Mouse (Mus musculus) liver, postnatal 0 days (tissue): ENCODE measurements around the gene Znrf1. TPM values are rescaled to one million over a fixed set of nuclear protein-coding genes. Genes with fewer than 3 reads are reported as not detected.

Source experiments
- ATAC-seq: fragments of 200-750 bp; cut with Nextera tagmentation; 2 replicates; pipeline ENCODE4 v1.8.0; 2017; ENCODE audit warnings: mild to moderate bottlenecking, moderate library complexity
- DNase-seq: peaks from one replicate; pipeline ENCODE4 v3.0.0-alpha.2; 2016
- H3K27ac ChIP-seq: fragments of 300-500 bp; sonication (generic); 2 replicates; pipeline ENCODE4 v1.5.1; 2014; ENCODE audit warnings: antibody characterized with exemption, moderate library complexity, mild to moderate bottlenecking, low read depth
- H3K27me3 ChIP-seq: fragments of 300-500 bp; sonication (generic); 2 replicates; pipeline ENCODE4 v1.6.1; 2014; ENCODE audit warnings: low read length, control low read depth, mixed read lengths; ENCODE audit not compliant: insufficient read depth
- H3K36me3 ChIP-seq: fragments of 300-500 bp; sonication (generic); replicated peaks from 2 replicates; pipeline ENCODE4 v1.6.1; 2014; ENCODE audit warnings: mild to moderate bottlenecking, control low read depth, low read length, moderate library complexity, mixed read lengths; ENCODE audit not compliant: insufficient read depth
- H3K4me1 ChIP-seq: fragments of 300-500 bp; sonication (generic); 2 replicates; pipeline ENCODE4 v1.6.1; 2014; ENCODE audit warnings: antibody characterized with exemption, mild to moderate bottlenecking, control low read depth; ENCODE audit not compliant: insufficient read depth
- H3K4me2 ChIP-seq: fragments of 300-500 bp; sonication (generic); 2 replicates; pipeline ENCODE4 v1.6.1; 2014; ENCODE audit warnings: low read depth, mild to moderate bottlenecking, low read length, moderate library complexity, mixed read lengths
- H3K4me3 ChIP-seq: fragments of 300-500 bp; sonication (generic); 2 replicates; pipeline ENCODE4 v1.5.1; 2014; ENCODE audit warnings: low read depth, low read length
- H3K9ac ChIP-seq: fragments of 300-500 bp; sonication (generic); replicated peaks from 2 replicates; pipeline ENCODE4 v1.6.1; 2014; ENCODE audit warnings: mild to moderate bottlenecking, moderate library complexity
- H3K9me3 ChIP-seq: fragments of 300-500 bp; sonication (generic); 2 replicates; pipeline ENCODE4 v1.6.1; 2016; ENCODE audit warnings: mild to moderate bottlenecking, control low read depth, low read length, mixed read lengths
- CTCF ChIP-seq: sonication (generic); IDR thresholded peaks from 2 replicates; pipeline ENCODE4 v1.5.1; 2016; ENCODE audit warnings: antibody characterized with exemption, low read depth
- EP300 ChIP-seq: IDR thresholded peaks from 2 replicates; pipeline ENCODE4 v1.6.1; 2016; ENCODE audit warnings: antibody characterized with exemption, low read depth, mild to moderate bottlenecking
- WGBS: fragments of 180-500 bp; shearing (Covaris S2); extraction: QIAGEN DNeasy Blood & Tissue Kit; methylation state at CpG from one replicate; pipeline ENCODE4 v1.1.7; 2014; ENCODE audit not compliant: insufficient replicate concordance; 5-methylcytosine and 5-hydroxymethylcytosine counted together
- polyA plus RNA-seq: library from polyadenylated mRNA; unstranded; fragments of >200 nt; fragmentation: Nextera tagmentation; extraction: Ambion mirVana; gene quantifications from 2 replicates; pipeline ENCODE4 v1.2.1, GENCODE M21; 2015

The Znrf1 gene
- polyA plus RNA-seq, 1 experiment from 2014 or later: 6.3 TPM

- no peak overlapping the region for H3K9ac ChIP-seq
- H3K4me1 ChIP-seq: peaks cover 6% of the 10 kb centered on the region; the same call in 1 of the 2 replicates
- ATAC-seq: no peak
- peaks cover 4% of the 10 kb centered on the region for H3K36me3 ChIP-seq
- 42% methylated on average over 1 of the region's 1 CpGs for WGBS
- no peak overlapping the region for H3K4me2 ChIP-seq
- H3K27me3 ChIP-seq: no peaks in the 10 kb centered on the region
- no peak for DNase-seq
- no peaks in the 10 kb centered on the region for H3K9me3 ChIP-seq
- H3K4me3 ChIP-seq: no peak overlapping the region
- TF ChIP-seq EP300: no peak
- no peak for TF ChIP-seq CTCF
- no peak overlapping the region for H3K27ac ChIP-seq
These were observed 84.0 kb downstream of the Znrf1 start for GRCm38 (mm10) chr8:111619936-111620335.

DNA sequence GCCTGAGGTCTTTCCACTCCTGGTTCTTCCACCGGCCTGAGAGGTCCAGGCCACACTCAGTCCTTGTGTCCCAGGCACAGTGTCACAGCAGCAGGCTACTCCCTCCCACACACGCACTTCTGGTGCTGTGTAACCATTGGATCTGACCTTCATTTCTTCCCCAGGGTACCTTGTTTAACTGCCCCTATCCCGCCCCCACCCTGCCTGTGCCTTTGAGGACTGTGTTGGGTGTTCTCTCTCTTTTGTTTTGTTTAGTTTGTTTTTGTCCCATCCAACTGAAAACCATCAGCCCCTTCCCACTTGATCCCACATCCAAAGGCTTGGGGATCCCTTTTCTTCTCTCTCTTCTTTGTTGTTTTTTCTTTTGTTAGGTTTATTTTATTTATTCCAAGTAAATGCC, 86.2 kb downstream of the Znrf1 start:
- Histone ChIP-seq H3K9me3 (no peaks in the 10 kb centered on the region), H3K27me3 (no peaks in the 10 kb centered on the region), H3K36me3 (peaks cover 4% of the 10 kb centered on the region), H3K4me2 (no peak overlapping the region), H3K9ac (no peak overlapping the region), H3K4me3 (no peak overlapping the region), H3K4me1 (peaks cover 6% of the 10 kb centered on the region; the same call in 1 of the 2 replicates), H3K27ac (no peak overlapping the region)
- ATAC-seq (no peak), DNase-seq (no peak)
- WGBS: 70% methylated on average over 3 of the region's 3 CpGs
- TF ChIP-seq EP300: no peak
- TF ChIP-seq CTCF: no peak

GRCm38 (mm10) chr8:111622553-111622952, 86.7 kb downstream of the Znrf1 start:
- no peak overlapping the region for H3K27ac ChIP-seq
- no peak overlapping the region for H3K4me2 ChIP-seq
- DNase-seq: no peak
- TF ChIP-seq EP300 (no peak), CTCF (no peak)
- no peak overlapping the region for H3K9ac ChIP-seq
- no peak for ATAC-seq
- no peak overlapping the region for H3K4me3 ChIP-seq
- 83% methylated on average over 10 of the region's 10 CpGs for WGBS
- peaks cover 4% of the 10 kb centered on the region for H3K36me3 ChIP-seq
- H3K27me3 ChIP-seq: no peaks in the 10 kb centered on the region
- H3K4me1 ChIP-seq: peaks cover 6% of the 10 kb centered on the region; the same call in 1 of the 2 replicates
- no peaks in the 10 kb centered on the region for H3K9me3 ChIP-seq

GRCm38 (mm10) chr8:111624081-111624852, 88.4 kb downstream of the Znrf1 start:
- DNase-seq (no peak), ATAC-seq (0 out of 2 replicates have a peak, but pooled peaks have one; percentile 35)
- 66% methylated on average over 12 of the region's 12 CpGs for WGBS
- Histone ChIP-seq H3K4me2 (no peak overlapping the region), H3K27ac (no peak overlapping the region), H3K9ac (no peak overlapping the region), H3K4me1 (peaks cover 3% of the 10 kb centered on the region; the same call in 1 of the 2 replicates), H3K4me3 (no peak overlapping the region), H3K27me3 (no peaks in the 10 kb centered on the region), H3K36me3 (peaks cover 4% of the 10 kb centered on the region; the same call in 1 of the 2 replicates), H3K9me3 (no peaks in the 10 kb centered on the region)
- TF ChIP-seq EP300 (no peak), CTCF (no peak)

DNA sequence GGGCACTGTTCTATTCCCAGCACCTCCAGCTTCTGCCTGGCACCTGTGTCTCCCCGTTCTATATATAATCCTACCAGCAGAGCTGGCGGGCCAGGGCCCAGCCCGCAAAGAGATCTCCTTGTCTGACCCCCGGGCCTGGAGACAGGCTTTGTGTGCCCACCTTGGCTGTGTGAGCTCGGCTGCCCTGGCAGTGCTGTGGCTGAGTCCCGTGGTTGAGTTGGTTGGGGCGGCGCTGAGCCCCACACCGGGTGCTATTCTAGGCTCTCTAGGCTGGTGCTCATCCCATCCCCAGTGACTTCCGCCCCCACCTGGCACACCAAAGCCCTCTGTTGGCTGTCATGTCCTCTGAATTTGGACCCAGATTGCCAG, 88.9 kb downstream of the Znrf1 start:
- Histone ChIP-seq H3K4me1 (0 out of 2 replicates have a peak, but pooled peaks cover 3% of the 10 kb centered on the region), H3K4me2 (no peak overlapping the region), H3K9ac (no peak overlapping the region), H3K4me3 (no peak overlapping the region), H3K27me3 (no peaks in the 10 kb centered on the region), H3K9me3 (no peaks in the 10 kb centered on the region), H3K36me3 (peaks cover 4% of the 10 kb centered on the region; the same call in 1 of the 2 replicates), H3K27ac (no peak overlapping the region)
- no peak for TF ChIP-seq CTCF
- no peak for TF ChIP-seq EP300
- ATAC-seq (no peak), DNase-seq (no peak)
- 76% methylated on average over 10 of the region's 10 CpGs for WGBS

- Histone ChIP-seq H3K4me1 (0 out of 2 replicates have a peak, but pooled peaks cover 3% of the 10 kb centered on the region), H3K27me3 (no peaks in the 10 kb centered on the region), H3K36me3 (peaks cover 4% of the 10 kb centered on the region; the same call in 1 of the 2 replicates), H3K4me2 (no peak overlapping the region), H3K4me3 (no peak overlapping the region), H3K27ac (no peak overlapping the region), H3K9me3 (no peaks in the 10 kb centered on the region), H3K9ac (no peak overlapping the region)
- ATAC-seq (peak; percentile 53; the same call in 1 of the 2 replicates), DNase-seq (peak; percentile 84)
- TF ChIP-seq EP300: no peak
- peak; percentile 88 for TF ChIP-seq CTCF
- 31% methylated on average over 6 of the region's 6 CpGs for WGBS
These were observed 90.0 kb downstream of the Znrf1 start for GRCm38 (mm10) chr8:111625694-111626527.
